Mouse (Mus musculus) E14TG2a.4 (cell line): ENCODE measurements around the gene Fam83g.

Experiments
- CTCF ChIP-seq: conservative IDR thresholded peaks from 2 replicates; pipeline ENCODE4 v1.5.1; 2014; ENCODE audit warnings: low read length
- NANOG ChIP-seq: IDR thresholded peaks from 2 replicates; pipeline ENCODE4 v1.6.1; 2014; ENCODE audit warnings: borderline replicate concordance, low read length, mixed read lengths
- POU5F1 ChIP-seq: IDR thresholded peaks from 2 replicates; pipeline ENCODE4 v1.6.1; 2014; ENCODE audit warnings: low read length, borderline replicate concordance

DNA sequence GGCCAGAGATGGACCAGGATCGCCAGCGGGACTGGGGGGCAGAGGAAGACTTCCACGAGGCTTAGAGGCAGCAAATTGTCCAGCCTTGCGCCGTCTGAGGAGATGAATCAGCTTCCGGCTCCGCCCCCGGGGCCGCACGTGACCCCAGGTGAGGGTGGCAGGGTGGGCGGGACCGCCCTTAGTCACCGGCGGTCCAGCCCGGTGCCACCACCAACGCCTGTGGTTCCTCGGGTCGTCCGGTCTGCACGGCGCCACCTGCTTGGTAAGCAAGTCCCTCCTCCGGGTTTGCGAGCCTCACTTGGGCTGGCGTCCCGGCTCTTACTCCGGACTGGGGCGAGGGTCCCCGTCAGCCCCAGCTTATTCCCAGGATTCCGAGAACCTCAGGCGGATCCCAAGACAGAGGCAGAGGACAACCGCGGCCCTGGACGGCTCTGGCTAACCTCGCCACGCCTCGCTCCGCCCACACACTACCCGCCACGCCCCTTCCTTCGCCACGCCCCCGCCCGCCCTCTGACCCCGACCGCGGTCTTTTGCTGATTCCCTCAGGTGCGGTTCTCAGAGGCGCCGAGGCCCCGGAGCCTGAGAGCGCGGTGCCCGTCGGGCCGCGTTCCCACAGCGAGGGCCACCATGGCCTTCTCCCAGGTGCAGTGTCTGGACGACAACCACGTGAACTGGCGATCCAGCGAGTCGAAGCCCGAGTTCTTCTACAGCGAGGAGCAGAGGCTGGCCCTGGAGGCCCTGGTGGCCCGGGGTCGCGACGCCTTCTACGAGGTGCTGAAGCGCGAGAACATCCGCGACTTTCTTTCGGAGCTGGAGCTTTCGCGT is at the start of gene Fam83g:
- no peak for TF ChIP-seq NANOG
- no peak for TF ChIP-seq CTCF
- TF ChIP-seq POU5F1: no peak
